ENCODE assay signal across 7 mouse cellular contexts in genomic region chr4:44168231-44168647, GRCm38 (mm10).
DNase-seq lines count a peak whose midpoint lies in the region; ATAC-seq lines count a peak whose summit lies in the region.

No protein-coding gene starts in this region.

- peak overlapping the region; percentile 35 for H3K9ac ChIP-seq in intestine, embryonic 15.5 days

- intact Hi-C loops in left cerebral cortex, postnatal 25 days (cut with DNase I): loop anchor here (1.0 kb wide), 1 partner anchor 64 kb away; no protein-coding TSS in a partner anchor

- peak overlapping the region; percentile 40 for H3K4me3 ChIP-seq in intestine, embryonic 15.5 days (replicated peaks)
- peak overlapping the region; percentile 84 for H3K4me3 ChIP-seq in midbrain, embryonic 10.5 days

- no peaks in the 10 kb centered on the region for H3K36me3 ChIP-seq in intestine, embryonic 15.5 days
- no peaks in the 10 kb centered on the region for H3K36me3 ChIP-seq in midbrain, embryonic 10.5 days

- no peaks in the 10 kb centered on the region for H3K27me3 ChIP-seq in intestine, embryonic 15.5 days (replicated peaks)
- H3K27me3 ChIP-seq in midbrain, embryonic 10.5 days (ENCODE audit: low read depth, poor library complexity, severe bottlenecking): no peaks in the 10 kb centered on the region

- peak; percentile 90 for ATAC-seq in intestine, embryonic 15.5 days

- no peaks in the 10 kb centered on the region for H3K9me3 ChIP-seq in intestine, embryonic 15.5 days
- no peaks in the 10 kb centered on the region for H3K9me3 ChIP-seq in midbrain, embryonic 10.5 days (replicated peaks)

- peak overlapping the region; percentile 46 for H3K27ac ChIP-seq in intestine, embryonic 15.5 days
- H3K27ac ChIP-seq in midbrain, embryonic 10.5 days (replicated peaks): peak overlapping the region; percentile 59; the same call in 1 of the 2 replicates

- WGBS in intestine, embryonic 15.5 days: 0% methylated on average over 20 of the region's 34 CpGs
- WGBS in midbrain, embryonic 10.5 days: under 1% methylated on average over 21 of the region's 34 CpGs

- peaks cover 6% of the 10 kb centered on the region; the same call in 1 of the 2 replicates for H3K4me1 ChIP-seq in intestine, embryonic 15.5 days (replicated peaks)
- peaks cover 47% of the 10 kb centered on the region for H3K4me1 ChIP-seq in midbrain, embryonic 10.5 days

- DNase-seq in adrenal gland, adult 18-20 months (ENCODE audit: low spot score in 2 of 2): peak; percentile 96
- peak; percentile 99 for DNase-seq in embryo, embryonic 11 days
- peak; percentile 96 for DNase-seq in gastrocnemius, postnatal 25 days
- DNase-seq in left cerebral cortex, postnatal 25 days (ENCODE audit: low spot score in 2 of 2): peak; percentile 91 to 92
- DNase-seq in midbrain, embryonic 10.5 days (ENCODE audit: low spot score): peak; percentile 96
- DNase-seq in right cerebral cortex, postnatal 4 days: peak; percentile 88

- peak overlapping the region; percentile 64 for H3K4me2 ChIP-seq in intestine, embryonic 15.5 days (replicated peaks)

Comparison
In these comparisons a context has a peak if more than half of its experiments do, and no peak if none do; other contexts are left out.
1. Peak in every context shown above with its lines: DNase-seq, ATAC-seq, H3K4me3 ChIP-seq and H3K27ac ChIP-seq.